Mouse (Mus musculus) myocyte (in vitro differentiated cells): ENCODE data around the gene Tex26. TPM values are rescaled to one million over a fixed set of nuclear protein-coding genes. Genes with fewer than 3 reads are reported as not detected.

Experiments
- H3K27me3 ChIP-seq: one replicate; pipeline ENCODE4 v1.6.1; 2011; ENCODE audit not compliant: control insufficient read depth, insufficient read depth, insufficient read length
- H3K36me3 ChIP-seq: one replicate; pipeline ENCODE4 v1.6.1; 2011; ENCODE audit not compliant: control insufficient read depth, insufficient read depth
- H3K4me2 ChIP-seq: one replicate; pipeline ENCODE4 v1.6.1; 2011; ENCODE audit warnings: low read depth, control low read depth
- H3K4me3 ChIP-seq: one replicate; pipeline ENCODE4 v1.5.1; 2011; ENCODE audit warnings: mild to moderate bottlenecking, control low read depth, moderate library complexity
- H3K79me2 ChIP-seq: one replicate; pipeline ENCODE4 v1.6.1; 2011; ENCODE audit not compliant: control insufficient read depth, insufficient read depth
- H3ac ChIP-seq: one replicate; pipeline ENCODE4 v1.6.1; 2011; ENCODE audit not compliant: control insufficient read depth, insufficient read length
- CEBPB ChIP-seq: IDR thresholded peaks from 2 replicates; pipeline ENCODE4 v1.6.1; 2011; ENCODE audit warnings: mild to moderate bottlenecking, moderate library complexity; ENCODE audit not compliant: poor library complexity, insufficient read depth, severe bottlenecking
- E2F4 ChIP-seq: IDR thresholded peaks from one replicate; pipeline ENCODE4 v1.6.1; 2011; ENCODE audit warnings: mild to moderate bottlenecking, control low read depth, moderate library complexity; ENCODE audit not compliant: insufficient read depth
- MAX ChIP-seq: IDR thresholded peaks from one replicate; pipeline ENCODE4 v1.6.1; 2011; ENCODE audit warnings: low read depth, mild to moderate bottlenecking, control low read depth
- MYOD1 ChIP-seq, 3 experiments: IDR thresholded peaks; one replicate each; pipeline ENCODE4 v1.6.1; 2011; ENCODE audit warnings: control low read depth in 2 of 3, low read depth in 2 of 3, mild to moderate bottlenecking in 2 of 3, moderate library complexity in 1 of 3; ENCODE audit not compliant: insufficient read length in 2 of 3, control insufficient read depth in 1 of 3
- MYOG ChIP-seq, 3 experiments: IDR thresholded peaks; one replicate each; pipeline ENCODE4 v1.6.1; 2011; ENCODE audit warnings: control low read depth in 2 of 3, low read depth in 2 of 3, mild to moderate bottlenecking in 2 of 3; ENCODE audit not compliant: insufficient read length in 2 of 3, control insufficient read depth in 1 of 3, insufficient read depth in 1 of 3
- POLR2A ChIP-seq: IDR thresholded peaks from one replicate; pipeline ENCODE4 v1.6.1; 2011; ENCODE audit warnings: low read depth, mild to moderate bottlenecking, control low read depth, moderate library complexity; ENCODE audit not compliant: insufficient read length
- POLR2AphosphoS2 ChIP-seq: IDR thresholded peaks from one replicate; pipeline ENCODE4 v1.6.1; 2011; ENCODE audit warnings: low read depth, control low read depth; ENCODE audit not compliant: insufficient read length
- REST ChIP-seq: IDR thresholded peaks from one replicate; pipeline ENCODE4 v1.6.1; 2011; ENCODE audit warnings: mild to moderate bottlenecking, control low read depth, moderate library complexity; ENCODE audit not compliant: insufficient read depth, insufficient read length
- SRF ChIP-seq: IDR thresholded peaks from one replicate; pipeline ENCODE4 v1.6.1; 2011; ENCODE audit warnings: low read depth; ENCODE audit not compliant: control insufficient read depth, insufficient read length
- TCF12 ChIP-seq: IDR thresholded peaks from one replicate; pipeline ENCODE4 v1.6.1; 2011; ENCODE audit warnings: mild to moderate bottlenecking, control low read depth; ENCODE audit not compliant: poor library complexity, insufficient read depth, severe bottlenecking
- TCF3 ChIP-seq: IDR thresholded peaks from one replicate; pipeline ENCODE4 v1.6.1; 2011; ENCODE audit warnings: low read depth, control low read depth; ENCODE audit not compliant: insufficient read length
- USF1 ChIP-seq: IDR thresholded peaks from one replicate; pipeline ENCODE4 v1.6.1; 2011; ENCODE audit warnings: low read depth, mild to moderate bottlenecking, control low read depth, moderate library complexity
- polyA plus RNA-seq: library from polyadenylated mRNA; unstranded; fragments of >200 nt; fragmentation: generic; extraction: Trizol; gene quantifications from one replicate; pipeline ENCODE4 v1.2.1, GENCODE M21; 2012; ENCODE audit warnings: missing spikeins

The Tex26 gene
- polyA plus RNA-seq, 1 experiment: 0.56 TPM

- H3K36me3 ChIP-seq: no peaks in the 10 kb centered on the region
- no peak overlapping the region for H3K4me2 ChIP-seq
- no peak for TF ChIP-seq MYOD1 (IDR thresholded peaks at IDR 0.05; ENCODE audit: control insufficient read depth in 1 of 3, insufficient read length in 2 of 3, low read depth in 2 of 3)
- no peak for TF ChIP-seq POLR2AphosphoS2
- no peak for TF ChIP-seq USF1
- no peak for TF ChIP-seq MAX
- no peak for TF ChIP-seq CEBPB
- TF ChIP-seq E2F4: no peak
- no peak for TF ChIP-seq REST
- TF ChIP-seq MYOG (IDR thresholded peaks at IDR 0.05; ENCODE audit: control insufficient read depth in 1 of 3, insufficient read depth in 1 of 3, insufficient read length in 2 of 3, low read depth in 2 of 3): no peak
- no peak for TF ChIP-seq TCF3
- TF ChIP-seq POLR2A: no peak
- TF ChIP-seq TCF12: no peak
- TF ChIP-seq SRF: no peak
- H3K27me3 ChIP-seq: no peaks in the 10 kb centered on the region
- H3K4me3 ChIP-seq: no peak overlapping the region
- no peak overlapping the region for H3ac ChIP-seq
- H3K79me2 ChIP-seq: no peaks in the 10 kb centered on the region
Observed at GRCm38 (mm10) chr5:149506033-149506432, 66.6 kb downstream of the Tex26 start.

- TF ChIP-seq MYOG (IDR thresholded peaks at IDR 0.05; ENCODE audit: control insufficient read depth in 1 of 3, insufficient read depth in 1 of 3, insufficient read length in 2 of 3, low read depth in 2 of 3): peak in 2 of 3 experiments; percentile 2 to 68
- peak; percentile 51 for TF ChIP-seq CEBPB
- no peak for TF ChIP-seq POLR2AphosphoS2
- no peak for TF ChIP-seq TCF12
- no peak for TF ChIP-seq TCF3
- peak in 2 of 3 experiments; percentile 29 to 50 for TF ChIP-seq MYOD1 (IDR thresholded peaks at IDR 0.05; ENCODE audit: control insufficient read depth in 1 of 3, insufficient read length in 2 of 3, low read depth in 2 of 3)
- peak; percentile 56 for TF ChIP-seq USF1
- Histone ChIP-seq H3ac (no peak overlapping the region), H3K4me2 (peak overlapping the region; percentile 54), H3K27me3 (no peaks in the 10 kb centered on the region), H3K4me3 (no peak overlapping the region), H3K79me2 (no peaks in the 10 kb centered on the region), H3K36me3 (no peaks in the 10 kb centered on the region)
Observed at GRCm38 (mm10) chr5:149508094-149509029, 68.9 kb downstream of the Tex26 start.

- Histone ChIP-seq H3K4me2 (no peak overlapping the region), H3K27me3 (no peaks in the 10 kb centered on the region), H3K36me3 (no peaks in the 10 kb centered on the region), H3K4me3 (no peak overlapping the region), H3K79me2 (no peaks in the 10 kb centered on the region), H3ac (no peak overlapping the region)
- TF ChIP-seq E2F4 (no peak), REST (no peak), MAX (no peak), MYOD1 (IDR thresholded peaks at IDR 0.05; ENCODE audit: control insufficient read depth in 1 of 3, insufficient read length in 2 of 3, low read depth in 2 of 3) (no peak)
Observed at GRCm38 (mm10) chr5:149510323-149510722, 70.9 kb downstream of the Tex26 start.

GRCm38 (mm10) chr5:149512695-149513094 lies 73.2 kb downstream of the Tex26 start:
- H3K27me3 ChIP-seq: no peaks in the 10 kb centered on the region
- TF ChIP-seq E2F4 (no peak), USF1 (no peak), POLR2A (no peak), POLR2AphosphoS2 (no peak), TCF3 (no peak), REST (no peak), TCF12 (no peak), CEBPB (no peak), MAX (no peak), MYOG (IDR thresholded peaks at IDR 0.05; ENCODE audit: control insufficient read depth in 1 of 3, insufficient read depth in 1 of 3, insufficient read length in 2 of 3, low read depth in 2 of 3) (no peak), SRF (no peak), MYOD1 (IDR thresholded peaks at IDR 0.05; ENCODE audit: control insufficient read depth in 1 of 3, insufficient read length in 2 of 3, low read depth in 2 of 3) (no peak)
- H3K4me2 ChIP-seq: no peak overlapping the region
- H3K79me2 ChIP-seq: no peaks in the 10 kb centered on the region
- no peak overlapping the region for H3K4me3 ChIP-seq
- no peaks in the 10 kb centered on the region for H3K36me3 ChIP-seq
- H3ac ChIP-seq: no peak overlapping the region

- TF ChIP-seq POLR2AphosphoS2: no peak
- no peak for TF ChIP-seq E2F4
- TF ChIP-seq TCF12: no peak
- no peak for TF ChIP-seq MYOG (IDR thresholded peaks at IDR 0.05; ENCODE audit: control insufficient read depth in 1 of 3, insufficient read depth in 1 of 3, insufficient read length in 2 of 3, low read depth in 2 of 3)
- TF ChIP-seq POLR2A: no peak
- TF ChIP-seq TCF3: no peak
- no peak for TF ChIP-seq REST
- no peak for TF ChIP-seq SRF
- no peak for TF ChIP-seq CEBPB
- Histone ChIP-seq H3K4me2 (peak overlapping the region; percentile 34), H3K27me3 (no peaks in the 10 kb centered on the region), H3ac (no peak overlapping the region), H3K79me2 (no peaks in the 10 kb centered on the region), H3K36me3 (no peaks in the 10 kb centered on the region), H3K4me3 (no peak overlapping the region)
Observed at GRCm38 (mm10) chr5:149513438-149514086, 74.1 kb downstream of the Tex26 start.
